Mouse (Mus musculus) forebrain, embryonic 12.5 days (tissue): Measurements from ENCODE around the gene Pygl. TPM values are rescaled to one million over a fixed set of nuclear protein-coding genes. Genes with fewer than 3 reads are reported as not detected.
A peak's percentile ranks its signal among the peaks of the same experiment; 100 is the strongest.

Experiments
- ATAC-seq: fragments of 200-750 bp; cut with Nextera tagmentation; 2 replicates; pipeline ENCODE4 v1.8.0; 2017; ENCODE audit warnings: moderate TSS enrichment; ENCODE audit not compliant: low FRiP score
- H3K27ac ChIP-seq: fragments of 300-500 bp; sonication (generic); 2 replicates; pipeline ENCODE4 v1.5.1; 2016; ENCODE audit warnings: mild to moderate bottlenecking
- H3K27me3 ChIP-seq: fragments of 300-500 bp; sonication (generic); 2 replicates; pipeline ENCODE4 v1.6.1; 2016; ENCODE audit warnings: mild to moderate bottlenecking
- H3K36me3 ChIP-seq: fragments of 300-500 bp; sonication (generic); replicated peaks from 2 replicates; pipeline ENCODE4 v1.6.1; 2016; ENCODE audit warnings: mild to moderate bottlenecking
- H3K4me1 ChIP-seq: fragments of 300-500 bp; sonication (generic); 2 replicates; pipeline ENCODE4 v1.6.1; 2016
- H3K4me2 ChIP-seq: fragments of 300-500 bp; sonication (generic); 2 replicates; pipeline ENCODE4 v1.6.1; 2016; ENCODE audit warnings: mild to moderate bottlenecking, moderate library complexity
- H3K4me3 ChIP-seq: fragments of 300-500 bp; sonication (generic); replicated peaks from 2 replicates; pipeline ENCODE4 v1.5.1; 2016; ENCODE audit warnings: mild to moderate bottlenecking
- H3K9ac ChIP-seq: fragments of 300-500 bp; sonication (generic); 2 replicates; pipeline ENCODE4 v1.6.1; 2016; ENCODE audit warnings: mild to moderate bottlenecking
- H3K9me3 ChIP-seq: fragments of 300-500 bp; sonication (generic); 2 replicates; pipeline ENCODE4 v1.6.1; 2016
- WGBS: fragments of 180-500 bp; shearing (Covaris S2); methylation state at CpG from one replicate; pipeline ENCODE4 v1.1.7; 2016; 5-methylcytosine and 5-hydroxymethylcytosine counted together
- polyA plus RNA-seq: library from polyadenylated mRNA; unstranded; fragments of >200 nt; fragmentation: Nextera tagmentation; extraction: Ambion mirVana; gene quantifications from 2 replicates; pipeline ENCODE4 v1.2.1, GENCODE M21; 2016

Pygl gene
- polyA plus RNA-seq, 1 experiment from 2014 or later: 4.9 TPM

GRCm38 (mm10) chr12:70247683-70248474, 16.6 kb upstream of the Pygl start:
- Histone ChIP-seq H3K27me3 (no peaks in the 10 kb centered on the region), H3K4me2 (no peak overlapping the region), H3K9me3 (no peaks in the 10 kb centered on the region), H3K36me3 (no peaks in the 10 kb centered on the region), H3K27ac (peak overlapping the region; percentile 75), H3K9ac (no peak overlapping the region), H3K4me1 (peaks cover 20% of the 10 kb centered on the region), H3K4me3 (no peak overlapping the region)
- WGBS: 27% methylated on average over 15 of the region's 15 CpGs
- ATAC-seq: peak; percentile 68

GRCm38 (mm10) chr12:70242550-70242949, 11.3 kb upstream of the Pygl start:
- Histone ChIP-seq H3K9me3 (no peaks in the 10 kb centered on the region), H3K9ac (no peak overlapping the region), H3K4me1 (peaks cover 16% of the 10 kb centered on the region), H3K27ac (no peak overlapping the region), H3K4me2 (no peak overlapping the region), H3K27me3 (no peaks in the 10 kb centered on the region), H3K36me3 (no peaks in the 10 kb centered on the region), H3K4me3 (no peak overlapping the region)
- WGBS: 82% methylated on average over 7 of the region's 7 CpGs
- ATAC-seq: no peak

DNA sequence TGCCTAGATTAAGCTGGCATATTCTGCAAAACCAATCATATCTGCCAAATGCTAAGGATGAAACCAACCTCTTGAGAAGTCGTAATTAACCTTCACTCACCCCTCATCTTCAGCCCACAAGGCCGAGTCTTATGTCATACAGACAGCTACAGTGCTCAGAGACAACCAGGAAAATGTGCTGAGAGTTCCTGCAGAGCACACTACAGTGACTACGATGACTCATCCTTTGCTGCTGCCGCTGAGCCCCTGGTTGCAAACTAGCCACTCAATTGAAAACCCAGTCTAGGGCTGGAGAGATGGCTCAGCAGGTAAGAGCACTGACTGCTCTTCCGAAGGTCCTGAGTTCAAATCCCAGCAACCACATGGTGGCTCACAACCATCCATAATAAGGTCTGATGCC, 8.5 kb upstream of the Pygl start:
- H3K4me1 ChIP-seq: peaks cover 14% of the 10 kb centered on the region
- 82% methylated on average over 5 of the region's 5 CpGs for whole genome bisulfite sequencing
- H3K4me3 ChIP-seq: no peak overlapping the region
- no peak overlapping the region for H3K27ac ChIP-seq
- H3K9me3 ChIP-seq: no peaks in the 10 kb centered on the region
- ATAC-seq: no peak
- no peaks in the 10 kb centered on the region for H3K27me3 ChIP-seq
- H3K36me3 ChIP-seq: no peaks in the 10 kb centered on the region
- H3K9ac ChIP-seq: no peak overlapping the region
- H3K4me2 ChIP-seq: no peak overlapping the region

DNA sequence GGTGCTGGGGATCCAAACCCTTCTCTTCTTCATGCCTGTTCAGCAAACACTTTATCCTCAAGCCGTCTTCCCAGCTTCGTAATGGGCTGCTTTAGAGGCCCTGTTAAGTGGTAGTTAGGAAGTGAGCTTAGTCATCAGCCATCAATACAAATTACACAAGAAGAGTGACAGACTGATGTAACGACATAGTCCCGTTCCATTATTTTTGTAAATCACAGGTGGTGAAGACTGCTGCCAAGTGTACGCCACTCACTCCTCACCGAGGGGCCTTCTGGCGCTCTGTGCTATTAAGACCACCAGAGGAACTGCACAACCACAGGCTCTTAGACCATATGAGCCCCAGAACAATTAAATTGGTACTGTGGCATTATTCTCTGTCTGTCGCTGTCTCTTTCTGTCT, 7.3 kb upstream of the Pygl start:
- Histone ChIP-seq H3K4me3 (no peak overlapping the region), H3K27me3 (peaks cover 3% of the 10 kb centered on the region; the same call in 1 of the 2 replicates), H3K36me3 (no peaks in the 10 kb centered on the region), H3K4me1 (peaks cover 14% of the 10 kb centered on the region), H3K4me2 (no peak overlapping the region), H3K9ac (no peak overlapping the region), H3K9me3 (no peaks in the 10 kb centered on the region), H3K27ac (0 out of 2 replicates have a peak overlapping the region, but pooled peaks have one; percentile 6)
- peak; percentile 62; the same call in 1 of the 2 replicates for ATAC-seq
- 55% methylated on average over 8 of the region's 8 CpGs for WGBS

DNA sequence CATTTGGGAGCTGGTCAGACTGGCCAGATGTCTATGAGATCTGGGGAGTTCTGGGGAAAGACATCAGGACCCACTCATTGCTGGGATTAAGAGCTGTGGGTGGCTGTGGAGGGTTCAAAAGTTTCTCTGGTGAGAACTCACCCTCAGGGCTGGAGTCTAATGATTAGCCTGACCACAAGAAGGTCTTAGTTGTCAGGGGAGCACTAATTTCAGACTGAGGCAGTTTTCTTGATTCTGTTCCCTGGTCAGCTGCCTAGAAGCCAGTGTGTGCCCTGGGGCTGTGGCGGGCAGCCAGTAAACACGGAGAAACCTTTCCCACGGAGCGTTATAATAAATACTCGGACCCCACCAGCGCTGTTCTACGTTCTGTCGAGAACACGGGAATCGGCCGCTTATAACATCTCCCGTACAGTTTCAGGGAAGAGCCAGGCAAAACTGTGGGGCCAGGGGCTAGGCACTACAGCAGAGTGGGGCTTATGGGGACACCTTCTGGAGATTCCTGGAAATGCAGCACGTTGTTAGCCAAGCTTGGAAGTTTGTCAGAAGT, 3.7 kb upstream of the Pygl start:
- no peak overlapping the region for H3K27ac ChIP-seq

DNA sequence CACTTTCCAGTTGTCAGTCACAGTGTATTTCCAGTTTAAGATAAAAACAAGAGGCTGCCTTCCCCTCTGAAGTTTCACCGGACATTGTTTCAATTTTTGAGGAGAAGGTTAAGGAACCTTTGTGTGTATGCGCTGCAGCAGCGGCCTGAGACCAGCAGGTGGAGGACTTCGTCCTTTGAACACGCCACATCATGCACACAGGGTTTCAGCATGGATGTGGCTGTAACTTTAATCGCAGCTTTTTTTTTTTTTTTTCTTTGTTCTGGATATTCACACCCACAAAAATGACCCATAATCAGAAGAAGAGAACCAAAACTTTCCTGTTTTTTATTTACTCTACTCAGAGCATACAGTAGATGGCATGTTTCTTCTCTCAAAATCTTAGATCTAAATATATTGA, 3.1 kb upstream of the Pygl start:
- Histone ChIP-seq H3K9me3 (no peaks in the 10 kb centered on the region), H3K27me3 (peaks cover 12% of the 10 kb centered on the region), H3K4me2 (no peak overlapping the region), H3K4me3 (no peak overlapping the region), H3K36me3 (no peaks in the 10 kb centered on the region), H3K27ac (no peak overlapping the region), H3K9ac (no peak overlapping the region), H3K4me1 (peaks cover 22% of the 10 kb centered on the region)
- 23% methylated on average over 6 of the region's 6 CpGs for WGBS
- peak; percentile 81 for ATAC-seq

More for the DNA sequence above, 3.7 kb upstream of the Pygl start:
- no peak overlapping the region for H3K9ac ChIP-seq
- no peaks in the 10 kb centered on the region for H3K9me3 ChIP-seq
- peaks cover 22% of the 10 kb centered on the region for H3K4me1 ChIP-seq
- peak overlapping the region; percentile 52 for H3K4me2 ChIP-seq
- 8% methylated on average over 13 of the region's 13 CpGs for WGBS
- peaks cover 10% of the 10 kb centered on the region for H3K27me3 ChIP-seq
- no peaks in the 10 kb centered on the region for H3K36me3 ChIP-seq
- peak overlapping the region; percentile 26 for H3K4me3 ChIP-seq
- ATAC-seq: peak; percentile 78

DNA sequence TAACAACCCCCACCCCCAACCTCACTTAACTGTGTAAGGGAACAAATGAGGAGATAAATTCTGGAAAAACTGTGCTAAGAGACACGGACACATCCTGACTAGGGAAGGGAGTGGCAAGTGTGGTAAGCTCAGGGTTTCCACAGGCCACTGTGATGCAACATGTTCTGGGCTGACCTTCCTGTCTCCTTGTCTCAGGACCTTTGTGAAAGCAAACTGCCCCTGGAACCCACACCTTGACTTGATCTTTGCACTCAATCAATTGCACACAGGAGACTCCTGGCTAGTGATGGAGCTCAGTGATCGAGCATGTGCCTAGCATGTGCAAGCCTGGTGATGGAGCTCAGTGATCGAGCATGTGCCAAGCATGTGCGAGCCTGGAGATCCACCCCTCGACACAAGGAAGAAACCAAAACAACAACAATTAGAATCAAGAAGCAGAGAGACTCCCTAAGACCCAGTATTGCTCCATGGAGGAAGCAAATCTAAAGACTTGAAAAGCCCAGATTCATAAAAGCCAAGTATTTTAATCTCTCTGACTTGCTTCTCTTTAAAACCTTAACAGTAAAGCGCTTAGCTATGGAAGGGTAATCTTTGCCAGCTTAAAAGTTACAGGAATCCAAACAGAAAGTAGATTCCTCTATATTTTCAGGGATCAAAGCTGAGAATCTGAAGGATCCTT, 2.5 kb upstream of the Pygl start:
- ATAC-seq: no peak

GRCm38 (mm10) chr12:70232020-70232544, 794 bp upstream of the Pygl start:
- H3K4me2 ChIP-seq: no peak overlapping the region
- peaks cover 27% of the 10 kb centered on the region for H3K27me3 ChIP-seq
- no peaks in the 10 kb centered on the region for H3K9me3 ChIP-seq
- peaks cover 20% of the 10 kb centered on the region for H3K4me1 ChIP-seq
- no peak overlapping the region for H3K9ac ChIP-seq
- no peak overlapping the region for H3K4me3 ChIP-seq
- no peaks in the 10 kb centered on the region for H3K36me3 ChIP-seq
- 22% methylated on average over 5 of the region's 5 CpGs for WGBS
- H3K27ac ChIP-seq: no peak overlapping the region
- ATAC-seq: no peak

More for the DNA sequence above, 2.5 kb upstream of the Pygl start:
- WGBS: 92% methylated on average over 6 of the region's 6 CpGs
- Histone ChIP-seq H3K4me1 (peaks cover 17% of the 10 kb centered on the region), H3K9ac (no peak overlapping the region), H3K27me3 (peaks cover 14% of the 10 kb centered on the region), H3K4me2 (no peak overlapping the region), H3K4me3 (no peak overlapping the region), H3K9me3 (no peaks in the 10 kb centered on the region), H3K27ac (no peak overlapping the region), H3K36me3 (no peaks in the 10 kb centered on the region)

DNA sequence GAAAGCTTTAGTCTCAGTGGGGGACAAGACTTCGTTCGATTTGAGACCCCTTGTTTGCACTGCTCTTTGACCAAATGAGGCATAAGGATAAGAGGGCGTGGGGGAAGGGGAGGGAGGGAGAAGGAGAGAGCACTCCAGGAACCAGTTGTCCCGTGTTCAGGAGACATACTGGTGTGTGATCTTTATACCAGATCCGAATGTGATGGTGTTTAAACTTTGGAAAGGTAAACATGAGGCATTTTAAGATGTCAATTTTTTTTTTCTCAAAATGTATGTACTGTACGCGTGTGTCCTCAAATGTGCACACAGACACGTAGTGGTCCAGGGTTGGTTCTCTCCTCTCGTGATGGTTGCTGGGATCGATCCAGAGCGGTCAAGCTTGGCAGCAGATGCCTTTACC, 3.1 kb downstream of the Pygl start:
- ATAC-seq: no peak
- no peak overlapping the region for H3K4me3 ChIP-seq
- H3K4me2 ChIP-seq: peak overlapping the region; percentile 89; the same call in 1 of the 2 replicates

DNA sequence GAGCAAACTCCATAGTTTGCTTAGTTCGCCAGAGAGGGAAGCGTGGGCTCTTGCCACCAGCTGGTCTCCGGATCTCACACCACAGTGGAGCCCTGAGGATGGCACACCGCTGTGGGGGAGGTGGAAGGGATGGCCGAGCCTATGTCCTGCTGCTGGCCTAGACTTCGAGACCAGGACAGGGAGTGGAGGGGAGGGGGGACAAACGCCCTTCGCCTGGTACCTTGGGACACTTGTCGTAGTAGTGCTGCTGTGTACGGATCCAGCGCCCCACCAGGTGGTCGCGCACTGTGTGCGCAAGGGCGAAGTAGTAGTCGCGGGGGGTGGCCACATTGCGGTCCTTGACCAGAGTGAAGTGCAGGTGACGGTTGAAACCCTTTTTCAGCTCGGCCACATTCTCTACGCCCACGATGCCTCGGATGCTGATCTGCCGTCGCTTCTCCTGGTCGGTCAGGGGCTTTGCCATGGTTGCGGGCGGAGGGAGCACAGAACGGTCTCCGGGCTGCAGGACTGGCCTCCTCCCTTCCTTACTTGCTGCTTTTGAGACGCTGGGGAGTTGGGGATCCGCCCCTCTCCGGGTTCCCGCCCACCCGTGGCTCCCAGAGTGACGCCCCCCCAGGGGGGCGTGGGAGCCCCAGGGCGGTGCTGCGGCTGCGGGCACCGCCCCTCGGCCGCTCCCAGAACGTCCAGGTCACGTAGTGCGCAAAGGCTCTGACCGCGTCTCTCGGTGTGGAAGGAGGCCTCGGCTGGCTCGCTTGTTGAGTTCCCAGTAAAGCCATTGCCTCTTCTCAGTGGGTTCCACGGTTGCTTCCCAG, 4.0 kb downstream of the Pygl start:
- Histone ChIP-seq H3K36me3 (no peaks in the 10 kb centered on the region), H3K4me3 (peak overlapping the region; percentile 49), H3K4me1 (peaks cover 28% of the 10 kb centered on the region), H3K27me3 (peaks cover 30% of the 10 kb centered on the region), H3K4me2 (peak overlapping the region; percentile 89), H3K27ac (no peak overlapping the region), H3K9ac (peak overlapping the region; percentile 59), H3K9me3 (no peaks in the 10 kb centered on the region)
- WGBS: 1% methylated on average over 52 of the region's 52 CpGs
- peak; percentile 69 for ATAC-seq

More for the DNA sequence above, 3.1 kb downstream of the Pygl start:
- Histone ChIP-seq H3K4me1 (peaks cover 24% of the 10 kb centered on the region), H3K36me3 (no peaks in the 10 kb centered on the region), H3K9ac (no peak overlapping the region), H3K9me3 (no peaks in the 10 kb centered on the region), H3K27ac (no peak overlapping the region), H3K27me3 (peaks cover 36% of the 10 kb centered on the region)
- WGBS: 64% methylated on average over 11 of the region's 11 CpGs

GRCm38 (mm10) chr12:70226655-70227054, 4.6 kb downstream of the Pygl start:
- H3K4me1 ChIP-seq: peaks cover 22% of the 10 kb centered on the region
- H3K27me3 ChIP-seq: peaks cover 30% of the 10 kb centered on the region
- H3K4me2 ChIP-seq: peak overlapping the region; percentile 89
- WGBS: 29% methylated on average over 5 of the region's 5 CpGs
- H3K27ac ChIP-seq: no peak overlapping the region
- H3K4me3 ChIP-seq: peak overlapping the region; percentile 49
- peak overlapping the region; percentile 59; the same call in 1 of the 2 replicates for H3K9ac ChIP-seq
- H3K9me3 ChIP-seq: no peaks in the 10 kb centered on the region
- no peaks in the 10 kb centered on the region for H3K36me3 ChIP-seq
- ATAC-seq: no peak
